Mouse (Mus musculus): ENCODE data around the gene Aars2.

The Aars2 gene

GRCm38 (mm10) chr17:45500981-45501380 lies 5.7 kb upstream of the Aars2 start:
- DNase-seq (ENCODE audit: low spot score): no peak

DNA sequence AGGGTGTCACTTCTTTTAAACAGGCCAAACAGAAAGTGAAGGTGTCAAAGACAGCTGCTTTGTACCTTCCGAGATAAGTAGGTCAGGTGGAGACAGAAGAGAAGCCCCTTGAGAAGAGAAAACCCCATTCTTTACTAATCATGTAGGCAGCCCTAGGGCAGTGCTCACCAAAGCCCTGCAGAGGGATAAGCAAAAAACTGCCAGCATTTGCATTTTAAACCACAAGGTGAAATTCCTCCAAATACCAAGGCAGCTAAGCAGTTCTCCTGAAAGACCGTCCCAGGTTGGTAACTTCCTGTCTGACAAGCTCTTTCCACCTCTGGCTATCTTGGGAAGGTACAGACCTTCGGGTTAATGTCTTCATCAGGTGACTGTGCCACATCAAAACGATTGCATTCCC lies 4.3 kb upstream of the Aars2 start:
- DNase-seq (ENCODE audit: low spot score): no peak

DNA sequence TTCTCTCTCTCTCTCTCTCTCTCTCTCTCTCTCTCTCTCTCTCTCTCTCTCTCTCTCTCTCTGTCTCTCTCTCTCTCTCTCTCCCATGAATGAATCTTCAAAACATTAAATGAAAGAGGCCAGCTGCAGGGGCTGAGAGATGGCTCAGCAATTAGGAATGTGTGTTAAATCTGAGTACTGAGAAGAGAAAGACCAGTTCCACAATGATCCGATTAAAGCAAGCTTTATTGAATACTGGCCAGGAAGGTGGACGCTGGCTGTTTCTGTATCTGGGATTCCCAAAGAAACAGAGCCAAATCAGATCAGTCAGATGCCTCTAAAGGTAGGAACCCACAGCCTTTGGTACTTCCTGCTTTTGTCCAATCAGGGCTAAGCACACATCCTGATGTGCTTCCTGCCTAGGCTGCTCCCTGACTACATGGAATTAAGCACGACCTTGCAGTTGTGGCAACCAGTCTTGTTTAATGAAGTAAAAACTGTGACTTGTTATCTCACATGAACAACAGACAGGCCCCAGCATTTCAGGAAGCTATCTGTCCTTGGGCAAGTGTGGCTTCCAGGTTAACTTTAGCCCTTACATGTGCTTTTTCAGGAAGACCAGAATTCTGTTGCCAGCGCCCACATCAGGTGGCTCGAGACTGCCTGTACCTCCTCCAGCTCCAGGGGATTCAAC lies 3.2 kb upstream of the Aars2 start:
- DNase-seq (ENCODE audit: low spot score): no peak

DNA sequence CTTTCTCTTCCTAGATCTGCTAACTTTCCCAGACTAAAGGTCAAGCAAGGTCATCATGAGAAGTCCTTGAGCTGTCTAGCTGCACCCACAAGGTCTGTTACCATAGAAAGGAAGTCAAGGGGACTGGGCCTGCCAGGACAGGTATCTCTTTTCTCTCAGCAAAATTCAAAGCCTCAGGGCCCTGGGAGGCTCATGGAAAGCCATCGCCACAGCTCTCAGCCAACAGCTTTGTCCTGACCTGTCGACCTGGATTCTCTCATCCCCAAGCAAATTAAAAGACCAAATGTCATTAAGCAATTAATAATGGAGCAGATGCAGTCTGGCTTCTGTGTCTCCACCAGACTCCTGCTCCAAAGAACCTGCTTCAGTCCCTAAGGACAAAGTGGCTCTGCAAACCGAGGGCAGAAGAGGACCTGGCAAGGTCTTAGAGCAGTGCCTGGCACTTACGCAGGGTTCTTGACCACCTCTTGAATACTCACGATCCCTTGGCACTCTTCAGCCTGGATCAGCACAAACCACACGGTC lies 638 bp upstream of the Aars2 start:
- no peak for DNase-seq (ENCODE audit: low spot score)

GRCm38 (mm10) chr17:45510871-45511270 lies 4.2 kb downstream of the Aars2 start:
- DNase-seq (ENCODE audit: low spot score): no peak

DNA sequence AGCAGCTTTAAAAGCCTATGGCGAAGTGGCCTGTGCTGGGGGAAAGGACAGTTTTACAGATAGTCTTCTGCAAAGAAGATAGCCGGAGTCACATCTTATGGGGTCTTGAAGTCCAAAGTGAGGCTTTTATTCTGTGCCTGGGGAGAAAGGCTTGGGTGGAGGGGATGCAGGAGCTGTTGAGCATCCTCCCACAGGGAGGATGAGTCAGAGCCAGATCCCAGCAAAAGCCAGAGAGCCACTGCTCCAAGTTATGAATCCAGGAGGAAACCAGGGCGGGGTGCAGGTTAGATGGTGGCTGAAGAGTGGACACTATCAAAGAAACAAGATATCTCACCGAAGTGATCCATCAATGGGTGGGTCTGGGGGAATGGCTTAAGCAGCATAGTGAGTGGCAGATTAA lies 5.1 kb downstream of the Aars2 start:
- no peak for DNase-seq (ENCODE audit: low spot score)

DNA sequence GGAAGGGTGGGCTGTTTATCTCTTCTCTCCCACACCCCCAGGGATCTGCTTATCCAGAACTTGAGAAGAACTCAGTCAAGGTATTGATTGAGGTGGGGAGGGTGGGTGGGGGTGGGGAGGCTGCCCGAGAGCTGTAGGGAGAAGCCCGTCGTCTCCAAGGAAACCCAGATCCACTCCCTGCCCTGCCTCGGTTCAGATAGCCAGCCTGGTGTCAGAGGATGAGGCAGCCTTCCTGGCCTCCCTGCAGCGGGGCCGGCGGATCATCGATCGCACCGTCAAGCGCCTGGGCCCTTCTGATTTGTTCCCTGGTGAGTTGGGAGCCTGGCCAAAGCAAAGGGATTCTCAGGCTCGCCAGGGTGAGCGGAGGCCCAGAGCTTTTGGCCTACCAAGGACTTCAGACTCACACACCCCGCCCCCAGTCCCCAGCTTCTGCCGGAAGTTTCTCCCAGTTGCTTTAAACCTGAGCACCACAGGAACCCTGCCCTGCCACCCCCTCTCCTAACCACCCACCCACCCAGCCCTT lies 8.6 kb downstream of the Aars2 start:
- DNase-seq (ENCODE audit: low spot score): no peak

DNA sequence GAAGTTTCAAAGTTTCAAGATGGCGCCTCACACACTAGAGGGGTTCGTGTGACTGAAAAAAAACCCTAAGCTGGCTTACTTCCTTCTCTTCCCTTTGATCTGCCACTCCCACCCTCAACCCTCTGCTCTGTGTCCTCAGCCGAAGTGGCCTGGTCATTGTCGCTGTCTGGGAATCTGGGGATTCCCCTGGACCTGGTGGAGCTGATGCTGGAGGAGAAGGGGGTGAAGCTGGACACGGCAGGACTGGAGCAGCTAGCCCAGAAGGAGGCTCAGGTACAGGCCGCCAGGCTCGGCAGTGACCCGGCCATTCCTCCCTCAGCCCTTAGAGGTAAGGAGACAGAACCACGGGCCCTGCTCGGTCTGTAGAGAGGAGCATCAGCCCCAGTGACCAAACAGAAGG lies 9.2 kb downstream of the Aars2 start:
- DNase-seq (ENCODE audit: low spot score): no peak

GRCm38 (mm10) chr17:45516488-45516887 lies 9.8 kb downstream of the Aars2 start:
- peak; percentile 50 for DNase-seq (ENCODE audit: low spot score)

DNA sequence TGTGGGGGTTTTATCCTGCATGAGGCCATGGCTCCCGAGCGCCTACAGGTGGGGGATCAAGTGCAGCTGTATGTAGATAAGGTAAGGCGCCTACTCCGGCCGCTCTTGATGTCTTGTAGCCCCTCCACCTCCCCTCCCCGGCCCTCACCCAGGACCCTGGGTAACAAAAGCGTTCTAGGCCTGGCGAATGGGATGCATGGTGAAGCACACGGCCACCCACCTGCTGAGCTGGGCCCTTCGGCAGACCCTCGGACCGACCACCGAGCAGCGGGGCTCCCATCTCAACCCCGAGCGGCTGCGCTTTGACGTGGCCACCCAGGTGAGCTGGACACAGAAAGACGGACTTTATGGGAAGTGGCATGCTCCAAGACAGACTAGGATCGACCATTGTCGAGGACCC lies 10.5 kb downstream of the Aars2 start:
- DNase-seq (ENCODE audit: low spot score): no peak

GRCm38 (mm10) chr17:45517549-45518215 lies 11.0 kb downstream of the Aars2 start:
- no peak for DNase-seq (ENCODE audit: low spot score)

DNA sequence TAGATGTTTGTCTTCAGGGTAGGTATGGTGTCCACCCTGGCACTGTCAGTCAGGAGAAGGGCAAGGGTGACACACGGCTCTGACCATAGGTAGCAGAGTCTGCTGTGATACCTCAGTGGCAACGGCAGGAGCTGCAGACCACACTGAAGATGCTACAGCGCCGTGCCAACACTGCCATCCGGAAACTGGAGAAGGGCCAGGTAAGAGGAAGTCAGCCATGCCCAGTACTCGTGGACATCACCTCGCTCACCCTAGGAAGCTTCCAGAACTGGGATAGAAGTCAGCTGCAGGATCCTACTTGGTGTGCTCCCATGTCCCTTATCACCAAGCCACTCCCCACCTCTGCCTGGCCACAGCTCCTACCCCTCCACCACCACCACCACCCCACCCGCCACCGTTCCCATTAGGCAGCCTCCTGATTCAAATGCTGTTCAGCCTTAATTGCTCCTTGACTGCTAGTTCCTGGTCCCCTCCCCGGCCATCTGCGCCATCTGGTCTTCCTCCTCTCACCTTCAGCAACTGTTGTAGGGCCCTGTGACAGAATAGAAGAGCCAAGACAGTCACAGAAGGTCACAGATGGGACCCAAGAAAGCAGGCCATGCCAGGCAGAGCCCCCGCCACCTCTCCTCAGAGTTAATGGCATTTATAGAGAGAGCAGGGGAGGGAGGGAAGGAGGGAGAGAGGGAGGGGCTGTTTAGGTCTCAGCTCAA lies 12.3 kb downstream of the Aars2 start:
- no peak for DNase-seq (ENCODE audit: low spot score)

- DNase-seq (ENCODE audit: low spot score): no peak
Measured at GRCm38 (mm10) chr17:45520136-45520535, 13.5 kb downstream of the Aars2 start.

DNA sequence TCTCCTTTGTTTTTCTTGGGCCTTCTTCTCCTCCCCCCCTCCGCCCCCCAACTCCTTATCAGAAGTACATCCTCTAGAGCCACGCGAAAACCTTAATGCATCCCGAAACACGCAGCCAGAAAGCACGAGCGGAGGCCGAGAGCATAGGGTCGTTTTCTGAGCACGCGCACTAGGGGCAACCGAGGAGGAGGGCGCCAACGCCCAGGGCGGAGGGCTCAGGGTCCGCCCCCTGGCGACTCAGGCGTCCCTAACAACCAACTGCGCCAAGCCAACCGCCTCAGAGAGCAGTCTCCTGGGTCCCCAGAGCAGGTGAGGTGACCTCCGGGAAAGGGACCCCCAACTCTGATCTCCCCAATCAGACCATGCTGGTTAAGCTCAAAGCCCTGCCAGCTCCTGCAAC lies 16.6 kb downstream of the Aars2 start, which contains the start of gene Tcte1:
Gene Tcte1, plus strand, starts transcription at position 172 of the 400 bp plus-strand sequence.
- DNase-seq (ENCODE audit: low spot score): peak; percentile 42

DNA sequence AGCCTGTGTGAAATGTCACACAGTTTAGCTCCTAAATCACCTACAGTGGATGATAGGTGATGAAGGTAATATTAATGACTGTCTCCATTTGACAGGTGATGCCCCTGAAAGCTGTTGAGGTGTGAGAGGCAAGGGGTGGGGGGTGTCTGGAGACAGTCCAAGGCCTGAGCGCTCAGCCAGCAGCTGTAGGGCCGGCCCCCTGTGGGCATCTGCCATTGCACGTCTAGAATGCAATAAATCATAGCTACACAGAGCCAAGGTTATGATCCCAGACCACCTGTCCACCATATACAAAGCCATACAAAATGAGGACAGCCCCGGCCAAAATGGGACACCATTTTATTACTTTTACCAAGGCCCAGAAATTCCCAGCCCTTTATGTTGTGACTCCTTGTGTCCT lies 18.3 kb downstream of the Aars2 start:
- DNase-seq (ENCODE audit: low spot score): no peak

DNA sequence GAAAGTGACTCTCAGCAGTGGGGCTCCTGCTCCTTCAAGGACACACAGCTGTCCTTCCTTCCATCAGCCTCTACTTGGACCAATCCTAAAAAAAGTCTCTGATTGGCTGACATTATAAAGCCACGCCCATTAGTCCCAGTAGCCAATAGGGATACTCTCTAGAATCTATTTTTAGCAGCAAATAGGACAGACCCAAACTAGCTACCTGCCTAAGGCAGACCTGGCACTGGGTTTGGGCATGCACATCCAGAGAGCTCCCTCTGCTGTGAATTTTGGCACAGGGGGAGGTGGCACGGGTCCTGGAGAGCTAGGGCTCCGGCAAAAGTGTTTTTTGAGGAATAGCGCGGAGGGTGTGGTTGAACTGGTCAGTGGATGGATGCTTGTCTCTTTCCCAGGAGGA lies 19.9 kb downstream of the Aars2 start:
- DNase-seq (ENCODE audit: low spot score): no peak

DNA sequence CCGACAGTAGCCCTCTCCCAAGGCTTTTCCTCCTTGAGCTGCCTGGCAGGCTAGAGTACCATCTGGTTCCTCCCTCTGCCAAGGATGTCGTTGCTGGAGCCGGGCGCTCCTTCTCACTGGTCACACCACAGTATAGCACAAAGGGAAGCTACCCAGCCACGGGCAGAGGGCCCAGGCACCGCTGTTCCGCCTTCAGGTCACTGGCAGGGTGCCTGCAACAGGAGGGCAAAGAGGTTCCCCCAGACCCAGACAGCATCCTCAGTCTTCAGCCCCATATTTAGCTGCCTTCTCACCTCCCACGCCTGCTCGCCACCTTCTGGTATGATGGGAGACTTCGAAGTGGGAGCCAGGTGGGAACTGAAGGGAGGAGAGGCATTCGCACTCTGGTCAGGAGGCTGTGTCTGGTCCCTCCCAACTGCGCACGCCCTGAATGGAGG lies 23.7 kb downstream of the Aars2 start:
- no peak for DNase-seq (ENCODE audit: low spot score)

DNA sequence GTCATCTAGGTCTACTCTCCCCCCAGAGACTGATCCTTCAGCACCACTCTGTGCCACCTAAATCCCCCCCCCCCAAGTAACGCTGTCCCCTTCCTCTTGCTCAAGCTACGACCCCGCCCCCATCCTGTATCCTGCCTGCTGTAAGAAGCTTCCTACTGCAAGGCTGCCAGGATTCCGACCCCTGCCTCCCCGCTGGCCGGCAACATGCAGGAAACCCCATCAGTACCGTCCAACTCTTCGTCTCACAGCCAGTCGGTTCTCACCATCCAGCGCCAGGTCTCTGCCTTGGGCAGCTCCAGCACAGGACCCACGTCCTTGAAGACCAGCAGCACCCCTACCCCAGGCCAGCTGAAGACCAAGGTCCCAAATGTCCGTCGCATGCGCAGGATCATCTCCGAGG lies 26.3 kb downstream of the Aars2 start:
- DNase-seq (ENCODE audit: low spot score): no peak

DNA sequence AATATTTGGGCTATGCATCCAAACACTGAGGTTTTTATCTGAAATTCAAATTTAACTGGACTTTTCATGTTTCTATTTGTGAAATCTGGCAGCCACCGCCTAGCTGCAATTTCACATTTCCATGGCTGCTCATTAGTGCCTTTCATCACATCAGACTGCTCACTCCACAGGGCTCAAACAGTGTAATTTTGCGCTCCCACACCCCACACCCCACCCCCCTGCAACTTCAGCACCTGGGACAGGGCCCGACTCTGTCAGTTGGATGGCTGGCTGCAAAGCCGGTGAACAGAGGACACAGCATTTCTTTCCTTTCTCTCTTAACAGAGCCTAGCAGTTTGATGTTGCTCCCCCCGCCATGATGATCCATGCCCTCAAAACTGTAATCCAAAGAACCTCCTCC lies 29.6 kb downstream of the Aars2 start:
- no peak for DNase-seq (ENCODE audit: low spot score)

DNA sequence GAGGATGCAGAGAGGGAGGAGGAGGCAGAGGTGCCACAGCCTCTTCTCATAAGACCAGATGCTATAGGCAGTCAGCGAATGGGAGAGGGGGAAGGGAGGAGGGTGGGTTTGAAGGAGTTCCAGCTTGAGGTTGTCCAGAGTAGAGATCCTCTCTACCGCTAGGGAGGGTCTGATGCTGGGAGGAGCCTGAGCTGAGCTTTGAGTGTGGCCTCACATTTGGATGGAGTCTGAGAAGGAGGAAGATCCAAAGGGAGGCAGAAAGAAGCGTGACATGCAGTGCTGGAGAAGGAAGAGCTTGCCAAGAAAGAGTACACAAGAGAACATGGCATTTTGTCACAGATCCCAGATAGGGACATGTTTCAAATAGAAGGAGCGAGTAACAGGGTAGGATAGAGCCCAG lies 31.8 kb downstream of the Aars2 start:
- no peak for DNase-seq (ENCODE audit: low spot score)

- no peak for DNase-seq (ENCODE audit: low spot score)
Measured at GRCm38 (mm10) chr17:45539664-45540063, 33.0 kb downstream of the Aars2 start.

DNA sequence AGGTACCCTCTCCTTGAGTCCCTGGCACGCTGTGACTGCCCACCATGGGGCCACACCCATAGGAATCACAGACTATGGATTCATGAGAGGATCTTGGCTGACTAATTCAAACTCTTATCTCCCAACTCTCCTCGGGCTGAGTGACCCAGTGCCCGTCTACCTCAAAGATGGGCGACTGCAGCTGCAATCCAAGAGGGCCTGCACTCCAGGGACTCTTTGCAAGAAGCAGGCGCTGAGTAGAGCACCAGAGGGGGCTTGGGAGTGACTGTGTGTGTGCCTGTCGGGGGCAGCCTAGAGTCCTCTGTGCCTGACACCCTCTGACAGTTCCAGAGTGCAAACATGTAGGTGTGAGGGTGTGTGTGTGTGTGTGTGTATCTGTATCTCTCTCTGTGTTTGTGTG lies 35.5 kb downstream of the Aars2 start:
- no peak for DNase-seq (ENCODE audit: low spot score)

DNA sequence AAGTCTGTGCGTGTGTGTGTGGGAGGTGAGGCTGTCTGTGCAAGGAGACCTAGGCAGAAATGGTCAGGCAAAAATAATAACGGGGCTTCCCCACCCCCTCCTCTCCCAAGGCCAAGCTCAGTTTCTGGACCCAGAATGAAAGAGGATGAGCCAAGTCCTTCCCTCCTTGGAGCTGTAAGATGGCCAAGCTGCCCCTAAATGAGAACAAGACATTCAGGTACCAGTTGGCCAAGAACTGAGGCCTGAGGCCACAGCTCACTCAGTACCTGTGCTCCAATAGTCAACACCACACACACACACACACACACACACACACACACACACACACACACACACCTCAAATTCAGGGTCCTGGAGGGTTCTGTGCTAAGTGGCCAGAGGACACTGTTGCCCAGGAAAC lies 36.1 kb downstream of the Aars2 start:
- DNase-seq (ENCODE audit: low spot score): no peak
